Mouse (Mus musculus) CH12.LX (cell line): ENCODE measurements at regions not wholly inside any gene's neighbourhood (a gene's known extent, or its start where the extent isn't known, plus 50 kb on each side); places are given as distances from the start of the nearest gene placed in this dataset.

Experiments
- CTCF ChIP-seq, 2 experiments: IDR thresholded peaks in 1 of 2; conservative IDR thresholded peaks in 1 of 2; 2 replicates each; pipeline ENCODE4 v1.5.1; 2011 to 2012; ENCODE audit warnings: low read depth in 2 of 2, low read length in 2 of 2, improper control_type of control experiment in 1 of 2, inconsistent platforms in 1 of 2, mild to moderate bottlenecking in 1 of 2, moderate library complexity in 1 of 2
- EP300 ChIP-seq: IDR thresholded peaks from 2 replicates; pipeline ENCODE4 v1.6.1; 2011; ENCODE audit warnings: low read length, improper control_type of control experiment
- GABPA ChIP-seq: IDR thresholded peaks from 2 replicates; pipeline ENCODE4 v1.6.1; 2012; ENCODE audit warnings: low read depth, low read length, improper control_type of control experiment, inconsistent platforms; ENCODE audit not compliant: insufficient replicate concordance
- IRF4 ChIP-seq: IDR thresholded peaks from 2 replicates; pipeline ENCODE4 v1.6.1; 2014; ENCODE audit warnings: low read depth, mild to moderate bottlenecking, inconsistent platforms, low read length, improper control_type of control experiment
- JUN ChIP-seq: IDR thresholded peaks from 2 replicates; pipeline ENCODE4 v1.6.1; 2011; ENCODE audit warnings: low read depth, mild to moderate bottlenecking, low read length, improper control_type of control experiment, moderate library complexity; ENCODE audit not compliant: insufficient read depth
- KAT2A ChIP-seq: IDR thresholded peaks from 2 replicates; pipeline ENCODE4 v1.6.1; 2012; ENCODE audit warnings: low read length, improper control_type of control experiment, inconsistent platforms; ENCODE audit not compliant: insufficient replicate concordance
- POLR2A ChIP-seq: IDR thresholded peaks from 2 replicates; pipeline ENCODE4 v1.6.1; 2011; ENCODE audit warnings: low read depth, mild to moderate bottlenecking, improper control_type of control experiment, low read length
- RCOR1 ChIP-seq: conservative IDR thresholded peaks from 2 replicates; pipeline ENCODE4 v1.6.1; 2012; ENCODE audit warnings: low read depth, mild to moderate bottlenecking, inconsistent platforms, low read length, improper control_type of control experiment

DNA sequence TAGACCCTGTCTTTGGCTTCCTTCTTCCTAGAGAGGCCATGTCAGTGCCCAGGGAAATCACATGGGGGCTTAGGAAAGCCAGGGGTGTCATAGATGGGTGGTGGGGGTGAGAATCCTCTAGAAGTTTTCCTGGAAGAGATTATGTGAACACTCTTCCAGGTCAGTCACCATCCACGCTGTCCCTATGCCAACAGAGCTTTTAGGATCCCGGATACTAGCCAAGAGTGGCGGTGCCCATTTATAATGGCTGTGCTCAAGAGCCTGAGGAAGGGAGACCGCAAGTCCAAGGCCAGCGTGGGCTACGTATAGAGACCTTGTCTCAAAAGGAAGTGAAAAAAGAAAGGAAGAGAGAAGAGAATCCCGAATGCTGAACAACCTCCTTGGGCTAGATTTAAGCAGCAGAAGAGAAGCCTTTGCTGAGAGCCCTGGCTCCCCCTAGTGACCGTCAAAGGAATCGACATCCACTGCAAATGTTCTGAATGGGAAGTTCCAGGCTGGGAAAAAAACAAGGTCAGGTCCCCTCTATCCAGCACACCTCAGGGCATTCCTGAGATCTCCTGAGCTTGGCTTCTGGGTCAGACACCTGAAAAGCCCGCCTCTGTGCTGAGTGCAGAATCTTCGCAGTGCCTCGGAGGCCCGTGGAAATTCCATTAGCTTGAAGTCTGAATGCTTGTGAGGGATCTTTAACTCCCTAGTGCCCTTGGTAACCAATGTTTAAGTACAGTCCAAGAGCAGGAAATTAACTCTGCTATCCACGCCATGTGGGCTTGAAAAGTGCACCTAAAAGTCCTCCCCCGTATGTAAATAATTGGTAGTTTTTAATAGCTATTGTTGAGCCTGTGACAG is 50.5 kb upstream of the Cdh5 start:
- no peak for TF ChIP-seq GABPA
- no peak for TF ChIP-seq JUN
- no peak for TF ChIP-seq POLR2A
- TF ChIP-seq RCOR1 = no peak
- peak; percentile 87 to 95 for TF ChIP-seq CTCF (conservative IDR thresholded peaks at IDR 0.05 in 1 of 2, IDR thresholded peaks at IDR 0.05 in 1 of 2; ENCODE audit: low read depth in 2 of 2, low read length in 2 of 2)
- TF ChIP-seq IRF4 = no peak
- TF ChIP-seq KAT2A = no peak
- no peak for TF ChIP-seq EP300
